Mouse (Mus musculus): ENCODE data around the gene Cd151.

Cd151 gene

GRCm38 (mm10) chr7:141429310-141429709 lies 37.9 kb upstream of the Cd151 start, which contains the start of gene Cend1:
Gene Cend1, minus strand, starts transcription at chr7:141429491.
- peak within 1 kb of the TSS; percentile 66 for H3K4me3 ChIP-seq (replicated peaks; ENCODE audit: low read length)
- H3K27me3 ChIP-seq (ENCODE audit: insufficient read depth, low read length), result no peaks in the 10 kb centered on the region; the same call in 1 of the 2 replicates
- no peaks in the 10 kb centered on the region for H3K9me3 ChIP-seq (ENCODE audit: low read length)
- H3K36me3 ChIP-seq (ENCODE audit: insufficient read depth, low read length), result peaks cover 40% of the 10 kb centered on the region
- no peak for TF ChIP-seq CTCF (conservative IDR thresholded peaks at IDR 0.05; ENCODE audit: low read length)
- no peak for TF ChIP-seq NANOG (IDR thresholded peaks at IDR 0.05; ENCODE audit: borderline replicate concordance, low read length)
- no peak for TF ChIP-seq POU5F1 (IDR thresholded peaks at IDR 0.05; ENCODE audit: borderline replicate concordance, low read length)
- H3K4me1 ChIP-seq (replicated peaks; ENCODE audit: low read depth, low read length), result peaks cover 91% of the 10 kb centered on the region

- no peaks in the 10 kb centered on the region; the same call in 1 of the 2 replicates for H3K27me3 ChIP-seq (ENCODE audit: insufficient read depth, low read length)
- H3K9me3 ChIP-seq (ENCODE audit: low read length), result no peaks in the 10 kb centered on the region
- H3K4me3 ChIP-seq (replicated peaks; ENCODE audit: low read length), result peak overlapping the region; percentile 66
- TF ChIP-seq NANOG (IDR thresholded peaks at IDR 0.05; ENCODE audit: borderline replicate concordance, low read length) (no peak), CTCF (conservative IDR thresholded peaks at IDR 0.05; ENCODE audit: low read length) (no peak), POU5F1 (IDR thresholded peaks at IDR 0.05; ENCODE audit: borderline replicate concordance, low read length) (no peak)
- peaks cover 40% of the 10 kb centered on the region for H3K36me3 ChIP-seq (ENCODE audit: insufficient read depth, low read length)
- peaks cover 92% of the 10 kb centered on the region for H3K4me1 ChIP-seq (replicated peaks; ENCODE audit: low read depth, low read length)
Observed at GRCm38 (mm10) chr7:141429840-141430584, 37.2 kb upstream of the Cd151 start.

GRCm38 (mm10) chr7:141430585-141431240 lies 36.5 kb upstream of the Cd151 start:
- H3K36me3 ChIP-seq (ENCODE audit: insufficient read depth, low read length), result peaks cover 40% of the 10 kb centered on the region
- peak overlapping the region; percentile 66; the same call in 1 of the 2 replicates for H3K4me3 ChIP-seq (replicated peaks; ENCODE audit: low read length)
- H3K27me3 ChIP-seq (ENCODE audit: insufficient read depth, low read length), result no peaks in the 10 kb centered on the region
- peaks cover 91% of the 10 kb centered on the region for H3K4me1 ChIP-seq (replicated peaks; ENCODE audit: low read depth, low read length)
- TF ChIP-seq NANOG (IDR thresholded peaks at IDR 0.05; ENCODE audit: borderline replicate concordance, low read length), result no peak
- TF ChIP-seq CTCF (conservative IDR thresholded peaks at IDR 0.05; ENCODE audit: low read length), result no peak
- no peak for TF ChIP-seq POU5F1 (IDR thresholded peaks at IDR 0.05; ENCODE audit: borderline replicate concordance, low read length)
- no peaks in the 10 kb centered on the region for H3K9me3 ChIP-seq (ENCODE audit: low read length)

GRCm38 (mm10) chr7:141431434-141432185 lies 35.6 kb upstream of the Cd151 start:
- TF ChIP-seq POU5F1 (IDR thresholded peaks at IDR 0.05; ENCODE audit: borderline replicate concordance, low read length) (no peak), CTCF (conservative IDR thresholded peaks at IDR 0.05; ENCODE audit: low read length) (no peak), NANOG (IDR thresholded peaks at IDR 0.05; ENCODE audit: borderline replicate concordance, low read length) (no peak)
- no peaks in the 10 kb centered on the region for H3K9me3 ChIP-seq (ENCODE audit: low read length)
- H3K36me3 ChIP-seq (ENCODE audit: insufficient read depth, low read length), result peaks cover 40% of the 10 kb centered on the region
- 0 out of 2 replicates have a peak overlapping the region, but pooled peaks have one; percentile 13 for H3K4me3 ChIP-seq (replicated peaks; ENCODE audit: low read length)
- peaks cover 91% of the 10 kb centered on the region for H3K4me1 ChIP-seq (replicated peaks; ENCODE audit: low read depth, low read length)
- no peaks in the 10 kb centered on the region for H3K27me3 ChIP-seq (ENCODE audit: insufficient read depth, low read length)

- no peak for TF ChIP-seq CTCF (conservative IDR thresholded peaks at IDR 0.05; ENCODE audit: low read length)
- no peak for TF ChIP-seq NANOG (IDR thresholded peaks at IDR 0.05; ENCODE audit: borderline replicate concordance, low read length)
- no peak for TF ChIP-seq POU5F1 (IDR thresholded peaks at IDR 0.05; ENCODE audit: borderline replicate concordance, low read length)
- no peaks in the 10 kb centered on the region for H3K27me3 ChIP-seq (ENCODE audit: insufficient read depth, low read length)
- H3K9me3 ChIP-seq (ENCODE audit: low read length), result no peaks in the 10 kb centered on the region
- peaks cover 91% of the 10 kb centered on the region for H3K4me1 ChIP-seq (replicated peaks; ENCODE audit: low read depth, low read length)
- H3K36me3 ChIP-seq (ENCODE audit: insufficient read depth, low read length), result peaks cover 40% of the 10 kb centered on the region
- 0 out of 2 replicates have a peak overlapping the region, but pooled peaks have one; percentile 13 for H3K4me3 ChIP-seq (replicated peaks; ENCODE audit: low read length)
Observed at GRCm38 (mm10) chr7:141432186-141432611, 35.0 kb upstream of the Cd151 start.

GRCm38 (mm10) chr7:141432741-141433516 lies 34.3 kb upstream of the Cd151 start:
- H3K27me3 ChIP-seq (ENCODE audit: insufficient read depth, low read length), result no peaks in the 10 kb centered on the region
- peaks cover 43% of the 10 kb centered on the region for H3K36me3 ChIP-seq (ENCODE audit: insufficient read depth, low read length)
- H3K9me3 ChIP-seq (ENCODE audit: low read length), result no peaks in the 10 kb centered on the region
- no peak overlapping the region for H3K4me3 ChIP-seq (replicated peaks; ENCODE audit: low read length)
- H3K4me1 ChIP-seq (replicated peaks; ENCODE audit: low read depth, low read length), result peaks cover 95% of the 10 kb centered on the region
- no peak for TF ChIP-seq POU5F1 (IDR thresholded peaks at IDR 0.05; ENCODE audit: borderline replicate concordance, low read length)
- no peak for TF ChIP-seq NANOG (IDR thresholded peaks at IDR 0.05; ENCODE audit: borderline replicate concordance, low read length)
- no peak for TF ChIP-seq CTCF (conservative IDR thresholded peaks at IDR 0.05; ENCODE audit: low read length)

- Histone ChIP-seq H3K27me3 (ENCODE audit: insufficient read depth, low read length) (no peaks in the 10 kb centered on the region), H3K36me3 (ENCODE audit: insufficient read depth, low read length) (peaks cover 52% of the 10 kb centered on the region), H3K9me3 (ENCODE audit: low read length) (no peaks in the 10 kb centered on the region), H3K4me1 (replicated peaks; ENCODE audit: low read depth, low read length) (peaks cover 95% of the 10 kb centered on the region), H3K4me3 (replicated peaks; ENCODE audit: low read length) (peak overlapping the region; percentile 68)
- TF ChIP-seq POU5F1 (IDR thresholded peaks at IDR 0.05; ENCODE audit: borderline replicate concordance, low read length) (no peak), NANOG (IDR thresholded peaks at IDR 0.05; ENCODE audit: borderline replicate concordance, low read length) (no peak), CTCF (conservative IDR thresholded peaks at IDR 0.05; ENCODE audit: low read length) (no peak)
Observed at GRCm38 (mm10) chr7:141433517-141434400, 33.4 kb upstream of the Cd151 start.

All from E14TG2a.4 (cell line).